Mouse (Mus musculus): Measurements from ENCODE around the gene Sept4.

Gene Sept4

GRCm38 (mm10) chr11:87568255-87568953 is at the start of gene Sept4:
Sept4 (plus strand) TSS chr11:87568903.
- DNase-seq (ENCODE audit: low spot score in 2 of 2): no peak

GRCm38 (mm10) chr11:87519260-87519659 is 49.4 kb upstream of the Sept4 start:
- DNase-seq (ENCODE audit: low spot score in 2 of 2): peak in 1 of 2 experiments; percentile 18

GRCm38 (mm10) chr11:87523466-87523865 is 45.2 kb upstream of the Sept4 start:
- no peak for DNase-seq (ENCODE audit: low spot score in 2 of 2)

GRCm38 (mm10) chr11:87523967-87524366 is 44.7 kb upstream of the Sept4 start:
- DNase-seq (ENCODE audit: low spot score in 2 of 2): no peak

GRCm38 (mm10) chr11:87524780-87525179 is 43.9 kb upstream of the Sept4 start:
- DNase-seq (ENCODE audit: low spot score in 2 of 2): no peak

GRCm38 (mm10) chr11:87527364-87527763 is 41.3 kb upstream of the Sept4 start:
- DNase-seq (ENCODE audit: low spot score in 2 of 2): no peak

GRCm38 (mm10) chr11:87527990-87528389 is 40.7 kb upstream of the Sept4 start:
- no peak for DNase-seq (ENCODE audit: low spot score in 2 of 2)

GRCm38 (mm10) chr11:87531695-87532094 is 37.0 kb upstream of the Sept4 start:
- no peak for DNase-seq (ENCODE audit: low spot score in 2 of 2)

GRCm38 (mm10) chr11:87542285-87542684 is 26.4 kb upstream of the Sept4 start:
- DNase-seq (ENCODE audit: low spot score in 2 of 2): no peak

- DNase-seq (ENCODE audit: low spot score in 2 of 2): no peak
These were observed 25.8 kb upstream of the Sept4 start for GRCm38 (mm10) chr11:87542906-87543305.

- no peak for DNase-seq (ENCODE audit: low spot score in 2 of 2)
These were observed 15.4 kb upstream of the Sept4 start for GRCm38 (mm10) chr11:87553342-87553741.

GRCm38 (mm10) chr11:87554386-87554785 is 14.3 kb upstream of the Sept4 start:
- no peak for DNase-seq (ENCODE audit: low spot score in 2 of 2)

GRCm38 (mm10) chr11:87555106-87555703 is 13.5 kb upstream of the Sept4 start:
- no peak for DNase-seq (ENCODE audit: low spot score in 2 of 2)

- DNase-seq (ENCODE audit: low spot score in 2 of 2): no peak
These were observed 7.5 kb upstream of the Sept4 start for GRCm38 (mm10) chr11:87561208-87561607.

GRCm38 (mm10) chr11:87566501-87566900 is 2.2 kb upstream of the Sept4 start, which contains the start of gene Gm11492:
Gm11492 (plus strand) TSS chr11:87566653.
- DNase-seq (ENCODE audit: low spot score in 2 of 2): no peak

GRCm38 (mm10) chr11:87570743-87571142 is 2.0 kb downstream of the Sept4 start:
- DNase-seq (ENCODE audit: low spot score in 2 of 2): no peak

- no peak for DNase-seq (ENCODE audit: low spot score in 2 of 2)
These were observed 2.8 kb downstream of the Sept4 start for GRCm38 (mm10) chr11:87571361-87571950.

- DNase-seq (ENCODE audit: low spot score in 2 of 2): no peak
These were observed 5.0 kb downstream of the Sept4 start for GRCm38 (mm10) chr11:87573751-87574150.

GRCm38 (mm10) chr11:87574520-87575180 is 5.9 kb downstream of the Sept4 start:
- no peak for DNase-seq (ENCODE audit: low spot score in 2 of 2)

GRCm38 (mm10) chr11:87577601-87578248 is 9.0 kb downstream of the Sept4 start:
- DNase-seq (ENCODE audit: low spot score in 2 of 2): no peak

GRCm38 (mm10) chr11:87578249-87578962 is 9.7 kb downstream of the Sept4 start:
- peak; percentile 41 to 47 for DNase-seq (ENCODE audit: low spot score in 2 of 2)
